Mouse (Mus musculus): ENCODE results near the gene Foxp4.

Foxp4 gene

GRCm38 (mm10) chr17:47936591-47936990 lies 12.1 kb upstream of the Foxp4 start:
- intact Hi-C loops (cut with DNase I): no loop called here

DNA sequence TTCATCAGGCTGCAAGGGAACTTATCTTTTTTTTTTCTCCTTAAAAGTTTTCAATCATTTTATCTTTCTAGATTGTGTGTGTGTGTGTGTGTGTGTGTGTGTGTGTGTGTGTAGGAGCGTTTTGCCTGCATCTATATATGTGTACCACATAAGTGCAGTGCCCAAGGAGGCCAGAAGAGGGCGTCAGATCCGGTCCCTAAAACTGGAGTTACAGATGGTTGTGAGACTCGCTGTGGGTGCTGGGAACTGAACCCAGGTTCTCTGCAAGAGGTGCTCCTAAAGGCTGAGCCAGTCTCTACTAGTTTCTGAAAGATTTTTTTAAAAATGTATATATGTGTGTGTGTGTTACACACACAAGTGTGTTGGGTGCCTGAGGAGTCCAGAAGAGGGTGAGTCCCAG lies 5.0 kb upstream of the Foxp4 start:
- intact Hi-C loops (cut with DNase I): loop anchor here (10.0 kb wide), 1 partner anchor 45 kb away; no protein-coding TSS in a partner anchor

GRCm38 (mm10) chr17:47925988-47926387 lies 1.5 kb upstream of the Foxp4 start:
- intact Hi-C loops (cut with DNase I): loop anchor here (10.0 kb wide), 1 partner anchor 49 kb away; no protein-coding TSS in a partner anchor

DNA sequence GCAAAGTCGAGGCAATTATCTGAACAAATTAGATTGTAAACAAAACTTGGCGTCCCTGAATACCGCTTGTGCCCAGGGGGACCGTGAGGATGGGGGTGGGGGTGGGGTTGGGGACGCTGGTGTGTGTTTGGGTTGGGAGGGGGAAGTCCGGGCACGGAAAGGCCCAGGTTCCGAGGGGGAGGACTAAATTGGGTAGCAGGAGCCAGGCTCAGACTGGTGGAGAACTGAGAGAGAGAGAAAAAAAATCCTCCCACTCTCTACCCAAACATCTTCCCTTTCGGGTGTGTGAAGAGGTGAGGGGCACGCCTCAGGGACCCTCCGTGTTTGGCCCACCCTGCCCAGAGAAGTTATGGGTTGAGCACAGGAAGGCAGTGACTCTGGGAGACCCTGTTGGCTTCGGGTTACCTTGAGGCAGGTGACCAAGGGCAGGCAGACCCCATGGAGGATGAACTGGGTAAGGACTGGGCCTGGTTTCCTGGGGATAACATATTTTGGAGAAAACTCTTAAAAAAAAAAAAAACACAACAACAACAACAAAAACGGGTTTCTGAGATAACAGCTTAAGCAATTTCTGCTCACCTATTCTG lies 988 bp upstream of the Foxp4 start:
- intact Hi-C loops (cut with DNase I): loop anchor here (10.0 kb wide), 1 partner anchor 49 kb away; no protein-coding TSS in a partner anchor

DNA sequence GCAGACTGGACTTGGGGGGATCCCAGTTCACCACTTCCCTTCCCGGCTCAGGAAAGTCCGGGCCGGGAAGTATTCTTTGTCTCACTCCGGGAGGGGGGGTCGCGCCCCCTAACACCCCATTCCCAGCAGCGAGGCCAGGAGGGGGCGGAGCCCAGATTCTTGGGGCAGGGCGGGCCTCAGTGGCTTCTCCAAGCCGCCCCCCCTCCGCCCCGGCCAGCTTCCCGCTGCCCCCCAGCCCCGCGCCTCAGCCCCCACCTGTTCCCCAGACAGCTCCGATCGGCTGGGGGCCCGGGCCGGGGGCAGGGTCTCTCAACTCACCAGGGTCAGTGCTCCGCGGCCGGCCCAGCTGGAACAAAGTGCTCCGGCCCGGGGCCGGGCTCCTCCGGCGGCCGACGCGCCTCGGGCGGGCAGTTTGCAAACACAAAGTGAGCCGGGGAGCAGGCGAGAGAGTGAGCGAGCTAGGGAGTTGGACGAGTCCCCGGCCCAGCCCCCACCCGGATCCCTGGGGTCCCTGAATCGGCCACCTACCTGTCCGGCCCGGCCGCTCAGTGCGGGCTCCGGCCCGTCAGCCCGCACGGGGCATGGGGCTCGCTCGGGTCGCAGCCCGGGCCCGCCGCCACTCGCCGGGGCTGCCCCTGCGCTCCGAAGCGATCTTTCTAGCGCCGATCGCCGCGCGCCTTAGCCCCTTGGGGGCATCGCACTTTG lies 615 bp downstream of the Foxp4 start:
- intact Hi-C loops (cut with DNase I): loop anchor here (5.0 to 10.0 kb wide), 2 partner anchors 51 to 118 kb away; no protein-coding TSS in a partner anchor

DNA sequence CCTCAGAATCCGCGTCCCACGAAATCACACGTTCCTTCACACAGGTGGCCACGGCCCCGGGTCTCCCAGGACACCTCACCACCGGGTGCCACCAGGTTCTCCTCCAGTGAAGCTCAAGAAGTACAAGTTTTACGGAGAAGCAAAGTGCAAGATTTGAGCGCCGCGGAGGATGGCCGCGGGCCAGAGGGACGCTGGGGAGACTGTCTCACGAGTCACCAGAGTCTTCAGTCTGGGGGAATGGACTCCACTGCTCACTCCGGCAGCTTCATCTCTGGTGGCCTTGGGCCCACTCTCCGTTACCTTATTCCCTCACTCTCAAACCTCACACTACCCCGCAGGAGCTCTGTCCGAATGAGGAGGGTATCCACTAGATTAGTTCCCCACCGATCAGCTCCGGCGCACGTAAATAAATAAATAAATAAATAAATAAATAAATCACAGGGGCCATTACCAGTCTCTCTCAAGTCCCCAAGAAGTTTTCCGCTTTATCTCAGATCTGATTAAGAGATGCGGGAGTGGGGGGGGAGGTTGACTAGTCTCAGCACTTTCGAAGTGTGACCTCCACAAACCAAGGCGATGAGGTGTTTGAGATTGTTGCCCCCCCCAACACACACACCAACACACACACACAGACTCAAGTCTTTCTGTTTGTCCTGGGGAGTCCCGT lies 1.3 kb downstream of the Foxp4 start:
- intact Hi-C loops (cut with DNase I): loop anchor here (5.0 to 10.0 kb wide), 2 partner anchors 52 to 119 kb away; no protein-coding TSS in a partner anchor

- intact Hi-C loops (cut with DNase I): loop anchor here (5.0 to 10.0 kb wide), 2 partner anchors 52 to 120 kb away; no protein-coding TSS in a partner anchor
These were observed 1.9 kb downstream of the Foxp4 start for GRCm38 (mm10) chr17:47922579-47922978.

- intact Hi-C loops (cut with DNase I): loop anchor here (5.0 to 10.0 kb wide), 2 partner anchors 53 to 120 kb away; no protein-coding TSS in a partner anchor
These were observed 2.3 kb downstream of the Foxp4 start for GRCm38 (mm10) chr17:47922116-47922515.

GRCm38 (mm10) chr17:47921136-47921665 lies 3.2 kb downstream of the Foxp4 start:
- intact Hi-C loops (cut with DNase I): loop anchor here (5.0 to 10.0 kb wide), 2 partner anchors 54 to 121 kb away; no protein-coding TSS in a partner anchor

DNA sequence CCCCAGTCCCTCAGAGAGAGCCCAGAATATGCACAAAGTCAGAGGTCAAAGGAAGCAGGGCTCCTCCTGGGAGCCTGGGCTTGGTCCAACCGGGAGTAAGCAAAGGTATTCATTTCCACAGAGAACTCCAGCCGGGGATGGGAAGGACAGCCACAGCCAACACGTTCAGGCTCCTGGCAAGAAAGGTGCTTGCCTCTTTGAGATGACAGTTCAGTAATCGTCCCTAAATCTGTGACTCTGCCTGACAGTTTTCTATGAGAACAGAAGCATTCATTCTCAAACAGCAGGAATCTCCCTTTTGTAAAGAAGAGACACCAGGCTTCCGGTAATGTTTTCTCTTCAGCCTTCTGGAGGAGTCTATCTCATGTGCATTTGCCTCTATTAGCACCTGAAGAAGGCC lies 4.6 kb downstream of the Foxp4 start:
- intact Hi-C loops (cut with DNase I): loop anchor here (5.0 to 10.0 kb wide), 2 partner anchors 55 to 122 kb away; no protein-coding TSS in a partner anchor

DNA sequence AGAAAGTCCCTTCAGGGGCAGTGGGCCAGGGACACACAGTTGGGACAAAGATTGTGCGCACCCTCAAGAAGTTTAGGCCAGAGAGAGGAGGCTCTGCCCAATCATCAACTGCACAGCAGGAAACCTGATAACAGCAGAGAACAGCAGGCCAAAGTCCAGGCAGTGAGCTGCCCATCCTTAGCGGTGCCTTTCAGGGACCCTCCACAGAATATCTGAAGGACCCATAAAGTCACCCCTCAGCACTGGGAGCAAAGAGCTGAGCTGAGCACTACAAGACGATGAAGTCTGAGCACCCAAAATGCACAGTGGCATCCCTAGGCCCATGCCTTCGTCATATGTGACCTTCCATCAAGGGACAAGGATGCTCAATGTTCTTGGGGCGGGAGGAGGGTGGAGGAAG lies 6.5 kb downstream of the Foxp4 start:
- intact Hi-C loops (cut with DNase I): no loop called here

DNA sequence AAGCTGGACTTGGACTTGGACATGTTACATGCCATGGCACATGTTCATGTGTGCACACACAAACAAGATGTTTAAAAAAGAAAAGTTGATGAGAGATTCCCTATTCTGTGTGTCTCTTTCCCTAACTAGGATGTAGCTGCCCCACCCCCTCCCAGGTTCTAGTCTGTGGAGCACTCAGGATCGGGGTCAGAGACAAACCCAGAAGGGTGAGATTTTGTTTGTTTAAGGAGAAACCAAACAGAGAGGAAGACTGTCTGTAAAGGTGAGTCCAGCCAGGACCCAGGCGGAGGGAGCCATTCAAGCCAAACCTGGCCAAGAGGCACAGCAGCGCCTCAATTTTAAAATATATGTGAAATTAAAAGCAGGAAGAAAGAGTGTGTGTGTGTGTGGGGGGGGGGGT lies 7.2 kb downstream of the Foxp4 start:
- intact Hi-C loops (cut with DNase I): no loop called here

- intact Hi-C loops (cut with DNase I): no loop called here
These were observed 9.7 kb downstream of the Foxp4 start for GRCm38 (mm10) chr17:47914676-47915219.

DNA sequence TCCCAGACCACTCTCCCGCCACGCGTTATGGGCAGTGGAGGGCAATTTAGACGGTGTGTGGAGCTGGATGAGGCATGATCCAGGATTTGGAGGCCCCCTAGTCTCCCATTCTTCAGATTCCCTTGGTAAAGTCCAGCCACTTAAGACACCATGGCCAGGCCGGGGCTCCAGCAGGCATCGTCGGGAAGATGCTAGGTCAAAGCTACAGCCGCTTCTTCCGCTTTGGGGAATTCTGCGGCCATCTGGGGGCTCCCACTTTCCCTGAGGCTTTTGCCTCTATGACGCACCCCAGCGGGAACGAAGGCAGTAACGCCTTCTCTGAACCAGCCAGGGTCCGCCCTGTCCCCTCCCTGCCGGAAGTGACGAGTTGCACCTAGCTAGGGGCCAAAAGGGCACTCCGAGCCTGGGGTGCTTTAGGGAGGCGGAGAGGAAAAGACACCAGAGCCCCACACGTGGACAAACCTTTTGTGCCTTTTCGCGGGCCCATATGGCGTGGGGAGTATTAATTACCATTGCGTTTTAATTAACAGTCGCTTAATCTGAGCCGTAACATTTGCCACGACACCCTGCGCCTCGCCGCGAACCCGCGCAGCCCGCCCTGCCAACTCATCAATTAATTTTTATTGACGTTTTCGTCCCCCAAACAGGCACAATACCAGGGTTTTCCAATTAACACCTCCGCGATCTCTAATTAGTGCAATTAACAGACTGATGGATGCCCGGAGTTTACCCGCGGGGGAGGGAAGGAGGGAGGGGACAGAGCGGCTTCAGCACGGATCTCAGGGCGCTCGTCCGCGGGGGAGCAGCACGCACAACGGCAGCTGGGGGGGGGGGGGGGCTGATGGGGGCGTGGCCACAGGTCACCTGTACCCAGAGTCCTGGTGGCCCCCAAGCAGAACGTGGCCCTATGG lies 15.1 kb downstream of the Foxp4 start:
- intact Hi-C loops (cut with DNase I): no loop called here

- intact Hi-C loops (cut with DNase I): no loop called here
These were observed 16.4 kb downstream of the Foxp4 start for GRCm38 (mm10) chr17:47908079-47908478.

DNA sequence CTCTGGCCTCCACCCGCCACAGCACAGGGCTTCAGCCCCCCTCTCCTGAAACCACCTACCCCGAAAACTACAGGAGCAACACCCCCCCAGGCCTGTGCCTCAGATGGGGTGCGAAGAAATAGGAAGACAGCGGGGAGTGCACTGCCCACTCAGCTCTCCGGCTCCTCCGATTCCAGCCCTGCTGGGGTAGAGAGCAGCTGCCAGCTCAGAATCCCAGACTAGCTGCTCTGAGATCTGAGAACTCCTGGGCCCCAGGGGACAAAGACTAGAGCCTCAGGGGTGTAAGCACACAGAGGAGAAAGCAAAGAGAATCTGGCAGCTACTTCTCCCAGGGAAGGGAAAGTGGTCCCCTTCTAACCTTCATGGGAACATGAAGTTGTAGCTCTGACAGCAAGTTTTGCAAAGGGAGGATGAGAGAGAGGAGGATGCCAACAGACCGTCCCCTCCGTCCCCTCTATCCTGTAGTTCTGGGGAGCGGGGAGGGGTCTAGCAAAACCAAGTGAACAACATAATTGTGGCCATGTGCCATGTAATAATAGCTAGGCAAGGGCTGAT lies 17.0 kb downstream of the Foxp4 start:
- intact Hi-C loops (cut with DNase I): no loop called here

DNA sequence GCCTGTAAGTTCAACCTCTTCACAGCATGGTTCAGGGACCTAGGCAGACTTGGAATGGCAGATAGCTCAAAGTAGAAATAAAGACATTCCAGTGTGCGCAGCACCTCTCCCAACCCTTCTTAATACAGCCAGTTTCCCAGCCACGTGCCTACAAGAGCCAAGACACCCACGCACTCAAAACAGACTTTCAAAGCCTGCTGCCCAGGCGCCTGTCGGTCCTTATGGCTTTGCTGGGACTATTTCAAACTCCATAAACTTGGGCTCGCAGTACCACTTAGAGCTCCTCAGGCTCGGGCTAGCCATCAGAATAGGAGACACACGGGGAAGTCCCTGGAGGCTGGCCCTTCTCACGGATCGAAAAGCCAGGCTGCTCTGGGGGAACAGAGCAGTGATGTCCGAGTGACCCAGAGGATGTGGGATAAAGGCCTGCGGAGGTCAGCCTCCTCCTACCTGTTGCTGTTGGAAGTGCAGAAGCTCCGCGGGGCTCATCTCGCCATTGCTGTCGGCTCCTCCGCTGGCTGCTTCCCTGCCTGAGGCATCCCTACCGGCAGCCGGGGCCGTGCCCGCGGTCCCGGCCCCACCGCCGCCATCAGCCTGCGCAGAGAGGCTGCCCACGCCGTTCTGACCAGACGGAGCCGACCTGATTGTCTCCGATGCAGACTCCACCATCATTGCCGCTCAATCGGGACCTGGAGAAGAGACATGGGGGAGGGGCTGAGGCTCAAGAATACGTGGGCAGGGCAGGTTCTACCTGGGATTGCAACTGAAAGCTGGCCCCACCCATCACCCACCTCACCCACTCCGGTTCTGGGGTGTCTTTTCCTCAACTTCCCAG lies 20.4 kb downstream of the Foxp4 start:
- intact Hi-C loops (cut with DNase I): loop anchor here (5.0 kb wide), 1 partner anchor 143 kb away; no protein-coding TSS in a partner anchor

DNA sequence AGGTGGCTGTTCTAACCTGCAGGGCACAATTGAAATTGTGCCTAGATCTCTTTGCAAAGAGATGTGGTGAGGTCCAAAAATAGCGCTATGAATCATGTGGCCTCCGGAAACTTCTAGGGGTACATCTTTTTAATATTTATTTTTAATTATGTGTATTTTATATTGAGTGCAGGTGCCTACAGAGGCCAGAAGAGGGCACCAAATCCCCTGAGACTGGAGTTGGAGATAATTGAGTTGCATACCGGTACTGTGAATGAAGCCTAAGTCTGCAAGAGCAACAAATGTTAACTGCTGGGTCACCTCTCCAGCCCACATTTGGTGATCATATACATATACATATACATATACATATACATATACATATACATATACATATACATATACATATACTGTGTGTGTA lies 22.7 kb downstream of the Foxp4 start:
- intact Hi-C loops (cut with DNase I): loop anchor here (5.0 kb wide), 1 partner anchor 146 kb away; no protein-coding TSS in a partner anchor

GRCm38 (mm10) chr17:47900716-47901115 lies 23.7 kb downstream of the Foxp4 start:
- intact Hi-C loops (cut with DNase I): loop anchor here (5.0 kb wide), 1 partner anchor 147 kb away; no protein-coding TSS in a partner anchor

Measured in adrenal gland (tissue).